Mouse (Mus musculus) megakaryocyte, embryonic 14.5 days (primary cell): ENCODE results near the gene Kctd12b.

Experiments used
- FLI1 ChIP-seq: IDR thresholded peaks from 2 replicates; pipeline ENCODE4 v1.6.1; 2012; ENCODE audit warnings: low read length, inconsistent platforms, mixed read lengths
- GATA1 ChIP-seq: IDR thresholded peaks from 3 replicates; pipeline ENCODE4 v1.6.1; 2012; ENCODE audit warnings: mixed read lengths, low read length, inconsistent platforms, borderline replicate concordance

- TF ChIP-seq GATA1 (no peak), FLI1 (no peak)
Measured at GRCm38 (mm10) chrX:153640615-153641014, 55.6 kb downstream of the Kctd12b start.
